Mouse (Mus musculus) neural tube, embryonic 11.5 days (tissue): Measurements from ENCODE around the gene Hmox2. TPM values are rescaled to one million over a fixed set of nuclear protein-coding genes. Genes with fewer than 3 reads are reported as not detected.
"Not testable (repeated sequence)": the region's sequence is repeated elsewhere in the genome, so short reads cannot be mapped to it uniquely, and the experiment has no call there.

ENCODE experiments used
- ATAC-seq: fragments of 200-750 bp; cut with Nextera tagmentation; 2 replicates; pipeline ENCODE4 v1.8.0; 2017; ENCODE audit warnings: moderate number of reproducible peaks, mild to moderate bottlenecking, moderate TSS enrichment, moderate library complexity; ENCODE audit not compliant: insufficient read depth, low FRiP score, low TSS enrichment
- DNase-seq: peaks from one replicate; pipeline ENCODE4 v3.0.0-alpha.2; 2015; ENCODE audit warnings: low spot score
- H3K27ac ChIP-seq: fragments of 300-500 bp; sonication (generic); 2 replicates; pipeline ENCODE4 v1.5.1; 2014; ENCODE audit warnings: low read depth, mild to moderate bottlenecking, low read length
- H3K27me3 ChIP-seq: fragments of 300-500 bp; sonication (generic); 2 replicates; pipeline ENCODE4 v1.6.1; 2014; ENCODE audit warnings: mild to moderate bottlenecking, low read length, mixed read lengths; ENCODE audit not compliant: control insufficient read depth, insufficient read depth
- H3K36me3 ChIP-seq: fragments of 300-500 bp; sonication (generic); 2 replicates; pipeline ENCODE4 v1.6.1; 2014; ENCODE audit warnings: mild to moderate bottlenecking, low read length, moderate library complexity, mixed read lengths; ENCODE audit not compliant: control insufficient read depth, insufficient read depth
- H3K4me1 ChIP-seq: fragments of 300-500 bp; sonication (generic); 2 replicates; pipeline ENCODE4 v1.6.1; 2014; ENCODE audit warnings: low read length, mixed read lengths; ENCODE audit not compliant: control insufficient read depth, insufficient read depth
- H3K4me2 ChIP-seq: fragments of 300-500 bp; sonication (generic); 2 replicates; pipeline ENCODE4 v1.6.1; 2014; ENCODE audit warnings: low read depth, mild to moderate bottlenecking, moderate library complexity
- H3K4me3 ChIP-seq: fragments of 300-500 bp; sonication (generic); 2 replicates; pipeline ENCODE4 v1.5.1; 2014; ENCODE audit warnings: low read depth, low read length
- H3K9ac ChIP-seq: fragments of 300-500 bp; sonication (generic); 2 replicates; pipeline ENCODE4 v1.6.1; 2014; ENCODE audit warnings: mild to moderate bottlenecking, low read length
- H3K9me3 ChIP-seq: fragments of 300-500 bp; sonication (generic); 2 replicates; pipeline ENCODE4 v1.6.1; 2016; ENCODE audit warnings: low read length; ENCODE audit not compliant: control insufficient read depth
- WGBS: fragments of 180-500 bp; shearing (Covaris S2); extraction: QIAGEN DNeasy Blood & Tissue Kit; methylation state at CpG from one replicate; pipeline ENCODE4 v1.1.7; 2014; 5-methylcytosine and 5-hydroxymethylcytosine counted together
- polyA plus RNA-seq: library from polyadenylated mRNA; unstranded; fragments of >200 nt; fragmentation: Nextera tagmentation; extraction: Ambion mirVana; gene quantifications from 2 replicates; pipeline ENCODE4 v1.2.1, GENCODE M21; 2014

Hmox2 gene
- polyA plus RNA-seq, 1 experiment from 2014 or later: 103 TPM

DNA sequence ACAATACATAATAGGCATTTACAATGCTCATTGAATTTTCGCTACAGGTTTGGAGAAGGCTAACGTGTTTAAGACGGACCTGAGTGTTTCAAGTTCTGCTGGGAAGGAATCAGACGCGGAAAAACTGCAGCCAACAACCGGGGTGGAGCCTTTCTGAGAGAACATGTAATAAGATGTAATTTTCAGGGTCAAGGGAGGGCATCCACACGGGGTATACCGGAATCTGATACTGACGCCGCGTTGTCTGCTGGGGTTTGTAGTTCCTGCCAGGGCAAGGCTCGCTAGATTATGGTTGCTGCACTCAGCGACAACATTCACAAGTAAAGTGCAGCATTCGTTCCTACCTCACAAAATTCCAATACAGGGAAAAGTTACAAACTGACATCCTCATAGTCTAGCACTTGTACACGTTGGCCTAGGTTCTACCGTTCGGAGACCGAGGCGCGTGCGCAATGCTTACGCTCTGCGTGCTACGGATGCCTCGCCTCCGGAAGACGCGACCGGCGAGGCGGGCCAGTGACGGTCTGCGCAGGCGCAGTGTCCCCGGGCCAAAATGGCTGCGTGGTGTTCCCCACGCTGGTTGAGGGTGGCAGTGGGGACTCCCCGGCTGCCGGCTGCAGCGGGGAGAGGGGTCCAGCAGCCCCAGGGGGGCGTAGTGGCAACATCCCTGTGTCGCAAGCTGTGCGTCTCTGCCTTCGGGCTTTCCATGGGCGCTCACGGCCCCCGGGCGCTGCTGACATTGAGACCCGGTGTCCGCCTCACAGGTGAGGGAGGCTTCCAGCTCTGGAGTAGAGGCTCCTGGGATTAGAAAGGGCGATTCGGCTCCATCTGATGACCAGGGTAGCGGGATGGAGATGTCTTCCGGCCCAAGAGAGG is 42.3 kb upstream of the Hmox2 start:
- Histone ChIP-seq H3K4me3 (peak overlapping the region; percentile 93), H3K27ac (no peak overlapping the region), H3K9me3 (no peaks in the 10 kb centered on the region), H3K9ac (peak overlapping the region; percentile 75), H3K36me3 (peaks cover 2% of the 10 kb centered on the region; the same call in 1 of the 2 replicates), H3K4me1 (peaks cover 2% of the 10 kb centered on the region; the same call in 1 of the 2 replicates), H3K4me2 (peak overlapping the region; percentile 77), H3K27me3 (no peaks in the 10 kb centered on the region)
- under 1% methylated on average over 54 of the region's 54 CpGs for WGBS
- peak; percentile 95 for DNase-seq
- peak; percentile 77 for ATAC-seq

DNA sequence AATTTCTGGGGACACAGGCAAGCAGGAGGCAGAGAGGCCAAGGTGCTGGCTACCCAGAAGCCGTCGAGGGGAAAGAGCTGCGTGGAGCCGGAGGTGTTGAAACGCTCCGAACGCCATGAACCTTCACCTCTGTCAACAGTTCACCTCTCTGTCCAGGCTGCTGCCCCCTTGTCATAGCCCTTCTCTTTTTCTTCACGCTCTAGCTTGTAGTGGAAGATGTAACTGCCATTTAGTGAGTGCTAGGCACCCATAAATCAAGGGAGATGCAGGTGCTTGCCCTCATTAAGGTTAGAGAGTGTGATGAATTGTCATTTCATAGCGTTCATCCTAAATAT is 41.7 kb upstream of the Hmox2 start:
- no peak overlapping the region for H3K27ac ChIP-seq
- H3K9me3 ChIP-seq: no peaks in the 10 kb centered on the region
- no peak for ATAC-seq
- no peaks in the 10 kb centered on the region; the same call in 1 of the 2 replicates for H3K4me1 ChIP-seq
- peaks cover 5% of the 10 kb centered on the region; the same call in 1 of the 2 replicates for H3K36me3 ChIP-seq
- WGBS: 1% methylated on average over 9 of the region's 9 CpGs
- peak overlapping the region; percentile 77 for H3K4me2 ChIP-seq
- peak overlapping the region; percentile 75 for H3K9ac ChIP-seq
- H3K4me3 ChIP-seq: peak overlapping the region; percentile 93
- no peaks in the 10 kb centered on the region for H3K27me3 ChIP-seq
- no peak for DNase-seq

DNA sequence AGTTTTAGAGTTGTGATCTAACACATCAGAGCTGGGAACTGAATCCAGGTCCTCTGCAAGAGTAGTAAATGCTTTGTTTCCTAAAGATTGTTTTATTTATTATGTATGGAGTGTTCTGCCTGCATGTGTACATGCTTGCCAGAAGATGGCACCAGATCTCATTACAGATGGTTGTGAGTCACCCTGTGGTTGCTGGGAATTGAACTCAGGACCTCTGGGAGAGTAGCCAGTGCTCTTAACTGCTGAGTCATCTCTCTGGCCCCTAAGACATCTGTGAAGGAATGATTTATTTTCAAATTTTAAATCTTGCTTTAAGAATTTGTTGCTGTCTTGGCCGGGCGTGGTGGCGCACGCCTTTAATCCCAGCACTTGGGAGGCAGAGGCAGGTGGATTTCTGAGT is 36.8 kb upstream of the Hmox2 start:
- peaks cover 18% of the 10 kb centered on the region for H3K36me3 ChIP-seq
- not testable (repeated sequence) for H3K27ac ChIP-seq, H3K4me3 ChIP-seq, H3K4me2 ChIP-seq, H3K4me1 ChIP-seq, H3K9ac ChIP-seq, H3K9me3 ChIP-seq, H3K27me3 ChIP-seq, DNase-seq, ATAC-seq
- 97% methylated on average over 4 of the region's 4 CpGs for WGBS

DNA sequence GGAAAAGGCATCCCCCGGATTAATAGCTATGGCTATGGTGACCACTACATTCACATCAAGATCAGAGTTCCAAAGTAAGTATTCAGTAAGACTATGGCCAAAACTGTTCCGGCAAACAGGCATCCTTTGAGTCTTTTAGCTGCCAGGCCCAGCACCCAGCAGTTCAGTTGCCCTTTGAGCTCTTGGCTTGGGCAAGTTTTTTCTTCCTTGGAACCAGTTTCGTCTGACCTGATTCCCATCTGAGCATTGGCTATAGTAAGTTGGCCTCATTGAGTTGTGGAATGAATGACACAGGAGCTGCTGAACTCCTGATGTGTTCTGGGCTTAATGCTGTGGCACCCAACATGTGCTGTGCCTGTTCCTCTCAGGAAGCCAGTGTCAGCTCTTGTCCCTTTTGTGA is 24.9 kb upstream of the Hmox2 start:
- ATAC-seq (no peak), DNase-seq (no peak)
- no peak overlapping the region for H3K4me3 ChIP-seq
- no peaks in the 10 kb centered on the region for H3K9me3 ChIP-seq
- peaks cover 10% of the 10 kb centered on the region for H3K36me3 ChIP-seq
- H3K27me3 ChIP-seq: no peaks in the 10 kb centered on the region
- no peak overlapping the region for H3K9ac ChIP-seq
- WGBS: 93% methylated on average over 3 of the region's 3 CpGs
- no peaks in the 10 kb centered on the region for H3K4me1 ChIP-seq
- no peak overlapping the region for H3K27ac ChIP-seq
- H3K4me2 ChIP-seq: no peak overlapping the region

DNA sequence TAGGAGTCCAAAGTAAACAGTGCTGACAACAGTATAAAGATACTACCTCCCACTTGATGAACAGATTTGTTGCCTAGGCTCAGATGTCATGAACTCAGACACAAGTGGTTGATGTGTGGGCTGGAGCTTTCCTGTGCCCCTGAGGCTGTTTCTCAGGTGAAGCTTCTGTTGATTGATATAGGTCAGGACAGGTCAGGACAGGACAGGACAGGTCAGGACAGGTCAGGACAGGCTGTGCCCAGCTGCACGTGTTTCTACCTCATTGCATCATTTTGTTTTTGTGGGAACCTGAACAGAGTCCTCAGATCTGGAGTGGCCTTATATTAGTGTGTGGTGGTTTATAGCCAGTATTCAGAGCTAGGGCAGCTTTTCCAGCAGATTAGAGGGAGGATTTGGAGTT is 23.5 kb upstream of the Hmox2 start:
- H3K27ac ChIP-seq: no peak overlapping the region
- H3K9me3 ChIP-seq: no peaks in the 10 kb centered on the region
- DNase-seq (no peak), ATAC-seq (no peak)
- no peak overlapping the region for H3K4me3 ChIP-seq
- no peaks in the 10 kb centered on the region for H3K4me1 ChIP-seq
- H3K9ac ChIP-seq: no peak overlapping the region
- no peaks in the 10 kb centered on the region for H3K27me3 ChIP-seq
- WGBS: 76% methylated on average over 1 of the region's 1 CpGs
- peaks cover 16% of the 10 kb centered on the region for H3K36me3 ChIP-seq
- no peak overlapping the region for H3K4me2 ChIP-seq

DNA sequence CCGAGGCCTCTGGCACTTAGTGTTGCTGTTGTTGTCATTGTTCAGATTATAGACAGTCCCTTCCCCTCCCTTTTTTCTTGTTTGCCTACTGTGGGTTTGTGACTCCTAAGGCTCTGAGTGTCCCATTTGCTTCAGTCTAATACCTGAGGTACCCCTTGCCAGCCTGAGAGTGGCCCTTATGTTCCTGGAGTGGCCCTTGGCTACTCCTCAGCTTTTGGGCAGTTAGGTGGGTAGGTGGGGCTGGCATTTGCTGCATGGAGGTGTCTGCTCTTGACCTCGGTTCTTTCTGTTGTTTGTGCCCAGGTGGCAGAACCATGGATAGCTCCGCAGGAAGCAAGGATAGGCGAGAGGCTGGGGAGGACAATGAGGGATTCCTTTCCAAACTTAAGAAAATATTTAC is 20.6 kb upstream of the Hmox2 start:
- Histone ChIP-seq H3K4me2 (no peak overlapping the region), H3K27ac (no peak overlapping the region), H3K36me3 (peaks cover 21% of the 10 kb centered on the region), H3K9ac (no peak overlapping the region), H3K4me3 (no peak overlapping the region), H3K9me3 (no peaks in the 10 kb centered on the region), H3K4me1 (no peaks in the 10 kb centered on the region), H3K27me3 (no peaks in the 10 kb centered on the region)
- DNase-seq (no peak), ATAC-seq (no peak)
- WGBS: 64% methylated on average over 4 of the region's 4 CpGs

DNA sequence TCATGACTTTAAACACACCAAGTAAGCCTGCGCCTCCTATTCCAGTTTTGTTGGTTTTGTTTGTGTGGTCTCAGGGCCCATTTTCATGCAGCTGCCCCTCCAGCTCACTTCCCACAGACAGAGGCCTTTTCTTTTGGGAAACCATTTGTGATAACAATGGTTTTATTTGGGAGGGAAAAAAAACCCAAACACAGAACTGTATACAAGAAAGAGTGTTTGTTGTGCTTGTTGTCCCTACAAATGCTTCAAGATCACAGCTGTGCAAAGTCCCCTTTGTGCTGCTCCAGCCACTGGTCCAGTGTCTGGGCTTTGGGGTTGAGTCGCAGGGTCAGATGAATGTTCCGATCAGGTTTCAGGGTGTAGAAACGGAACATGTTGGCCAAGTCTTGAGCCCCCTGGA is 15.0 kb upstream of the Hmox2 start:
- H3K4me2 ChIP-seq: no peak overlapping the region
- WGBS: 91% methylated on average over 4 of the region's 4 CpGs
- ATAC-seq: no peak
- no peak overlapping the region for H3K9ac ChIP-seq
- no peak for DNase-seq
- H3K36me3 ChIP-seq: peaks cover 28% of the 10 kb centered on the region
- H3K9me3 ChIP-seq: no peaks in the 10 kb centered on the region
- H3K27ac ChIP-seq: no peak overlapping the region
- H3K4me3 ChIP-seq: no peak overlapping the region
- H3K4me1 ChIP-seq: no peaks in the 10 kb centered on the region
- no peaks in the 10 kb centered on the region for H3K27me3 ChIP-seq

DNA sequence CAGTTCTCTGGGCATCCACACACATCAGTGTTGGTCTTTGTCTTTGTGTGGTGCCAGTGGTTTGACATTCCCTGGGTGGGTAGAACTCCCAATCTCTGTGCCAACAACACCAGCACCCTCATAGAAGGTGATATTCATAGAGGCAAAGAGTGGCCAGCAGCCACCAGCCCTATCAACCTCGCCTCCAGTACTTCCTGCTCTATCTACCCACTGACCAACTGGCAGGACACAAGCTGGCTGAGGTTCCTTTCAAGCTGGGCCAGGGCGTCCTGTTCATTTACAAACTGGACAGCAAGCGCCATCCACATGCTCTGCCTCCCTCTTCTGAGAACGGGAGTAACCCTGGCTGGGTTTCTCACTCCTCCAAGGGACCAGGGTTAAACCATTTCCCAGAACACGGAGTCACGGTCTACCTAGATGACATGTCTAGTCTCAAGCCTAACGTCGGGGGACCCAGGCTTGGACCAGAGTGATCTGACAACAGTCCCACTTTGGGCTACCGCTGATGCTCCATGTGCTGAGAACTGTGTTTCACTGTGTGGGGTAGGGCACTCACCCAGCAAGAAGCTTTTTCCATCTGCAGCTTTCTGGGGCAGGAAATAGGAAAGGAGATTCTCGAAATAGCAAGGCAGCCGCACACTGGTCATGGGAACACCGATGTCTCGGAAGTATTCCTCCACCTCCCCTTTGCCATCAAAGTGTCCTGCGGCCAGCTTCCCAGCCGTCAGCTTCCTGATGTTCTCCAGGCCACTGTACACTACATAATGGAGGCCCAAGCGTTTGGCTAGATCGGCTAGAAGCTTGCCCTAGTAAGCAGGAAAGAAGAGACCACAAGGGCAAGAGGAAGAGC is 12.1 kb upstream of the Hmox2 start:
- H3K9ac ChIP-seq: no peak overlapping the region
- H3K27ac ChIP-seq: no peak overlapping the region
- H3K4me1 ChIP-seq: no peaks in the 10 kb centered on the region; the same call in 1 of the 2 replicates
- no peaks in the 10 kb centered on the region for H3K9me3 ChIP-seq
- 93% methylated on average over 17 of the region's 17 CpGs for WGBS
- peaks cover 27% of the 10 kb centered on the region for H3K36me3 ChIP-seq
- no peaks in the 10 kb centered on the region for H3K27me3 ChIP-seq
- DNase-seq (no peak), ATAC-seq (no peak)
- H3K4me2 ChIP-seq: no peak overlapping the region
- H3K4me3 ChIP-seq: no peak overlapping the region
